Mouse (Mus musculus): ENCODE measurements at regions not wholly inside any gene's neighbourhood (a gene's known extent, or its start where the extent isn't known, plus 50 kb on each side); places are given as distances from the start of the nearest gene placed in this dataset.

- Histone ChIP-seq H3K36me3 (ENCODE audit: insufficient read depth) (no peaks in the 10 kb centered on the region), H3K4me2 (ENCODE audit: low read depth) (no peak overlapping the region), H3K9me3 (ENCODE audit: low read length) (0 out of 2 replicates have a peak, but pooled peaks cover 6% of the 10 kb centered on the region), H3K9ac (no peak overlapping the region), H3K27me3 (ENCODE audit: insufficient read depth, low read length) (no peaks in the 10 kb centered on the region), H3K27ac (ENCODE audit: low read depth, low read length) (no peak overlapping the region), H3K4me3 (ENCODE audit: low read depth, low read length) (no peak overlapping the region), H3K4me1 (ENCODE audit: insufficient read depth) (no peaks in the 10 kb centered on the region)
- DNase-seq (no peak), ATAC-seq (no peak)
- no peak for TF ChIP-seq CTCF (IDR thresholded peaks at IDR 0.05; ENCODE audit: low read depth)
- whole genome bisulfite sequencing: 27% methylated on average over 1 of the region's 1 CpGs
These were observed 471.4 kb upstream of the Lsamp start for GRCm38 (mm10) chr16:39512774-39513173.

GRCm38 (mm10) chr16:39513659-39514058 lies 470.5 kb upstream of the Lsamp start:
- H3K9ac ChIP-seq: no peak overlapping the region
- no peak overlapping the region for H3K4me2 ChIP-seq (ENCODE audit: low read depth)
- H3K36me3 ChIP-seq (ENCODE audit: insufficient read depth): no peaks in the 10 kb centered on the region
- H3K9me3 ChIP-seq (ENCODE audit: low read length): 0 out of 2 replicates have a peak, but pooled peaks cover 6% of the 10 kb centered on the region
- no peak overlapping the region for H3K27ac ChIP-seq (ENCODE audit: low read depth, low read length)
- WGBS: 9% methylated on average over 1 of the region's 1 CpGs
- H3K4me1 ChIP-seq (ENCODE audit: insufficient read depth): no peaks in the 10 kb centered on the region
- DNase-seq: no peak
- TF ChIP-seq CTCF (IDR thresholded peaks at IDR 0.05; ENCODE audit: low read depth): no peak
- ATAC-seq: no peak
- no peak overlapping the region for H3K4me3 ChIP-seq (ENCODE audit: low read depth, low read length)
- no peaks in the 10 kb centered on the region for H3K27me3 ChIP-seq (ENCODE audit: insufficient read depth, low read length)

GRCm38 (mm10) chr16:39531106-39531505 lies 453.1 kb upstream of the Lsamp start:
- H3K9ac ChIP-seq: no peak overlapping the region
- TF ChIP-seq CTCF (IDR thresholded peaks at IDR 0.05; ENCODE audit: low read depth): no peak
- H3K9me3 ChIP-seq (ENCODE audit: low read length): no peaks in the 10 kb centered on the region
- H3K36me3 ChIP-seq (ENCODE audit: insufficient read depth): no peaks in the 10 kb centered on the region
- DNase-seq (peak; percentile 14), ATAC-seq (no peak; the same call in 1 of the 2 replicates)
- 27% methylated on average over 3 of the region's 3 CpGs for WGBS
- H3K4me3 ChIP-seq (ENCODE audit: low read depth, low read length): no peak overlapping the region
- no peaks in the 10 kb centered on the region for H3K27me3 ChIP-seq (ENCODE audit: insufficient read depth, low read length)
- H3K4me1 ChIP-seq (ENCODE audit: insufficient read depth): no peaks in the 10 kb centered on the region
- H3K27ac ChIP-seq (ENCODE audit: low read depth, low read length): no peak overlapping the region
- H3K4me2 ChIP-seq (ENCODE audit: low read depth): no peak overlapping the region

- Histone ChIP-seq H3K9ac (no peak overlapping the region), H3K36me3 (ENCODE audit: insufficient read depth) (no peaks in the 10 kb centered on the region), H3K27me3 (ENCODE audit: insufficient read depth, low read length) (no peaks in the 10 kb centered on the region), H3K4me3 (ENCODE audit: low read depth, low read length) (no peak overlapping the region), H3K27ac (ENCODE audit: low read depth, low read length) (no peak overlapping the region), H3K4me1 (ENCODE audit: insufficient read depth) (no peaks in the 10 kb centered on the region), H3K9me3 (ENCODE audit: low read length) (no peaks in the 10 kb centered on the region), H3K4me2 (ENCODE audit: low read depth) (no peak overlapping the region)
- DNase-seq (no peak), ATAC-seq (no peak)
- WGBS: 68% methylated on average over 3 of the region's 3 CpGs
- TF ChIP-seq CTCF (IDR thresholded peaks at IDR 0.05; ENCODE audit: low read depth): no peak
These were observed 451.4 kb upstream of the Lsamp start for GRCm38 (mm10) chr16:39532770-39533169.

- Histone ChIP-seq H3K4me3 (ENCODE audit: low read depth, low read length) (no peak overlapping the region), H3K4me2 (ENCODE audit: low read depth) (no peak overlapping the region), H3K36me3 (ENCODE audit: insufficient read depth) (no peaks in the 10 kb centered on the region), H3K9ac (no peak overlapping the region), H3K4me1 (ENCODE audit: insufficient read depth) (no peaks in the 10 kb centered on the region), H3K9me3 (ENCODE audit: low read length) (no peaks in the 10 kb centered on the region), H3K27ac (ENCODE audit: low read depth, low read length) (no peak overlapping the region), H3K27me3 (ENCODE audit: insufficient read depth, low read length) (no peaks in the 10 kb centered on the region)
- no peak for DNase-seq
- no peak for ATAC-seq
- no peak for TF ChIP-seq CTCF (IDR thresholded peaks at IDR 0.05; ENCODE audit: low read depth)
- 90% methylated on average over 6 of the region's 6 CpGs for WGBS
These were observed 450.8 kb upstream of the Lsamp start for GRCm38 (mm10) chr16:39533351-39533750.

GRCm38 (mm10) chr16:39553316-39553715 lies 430.8 kb upstream of the Lsamp start:
- TF ChIP-seq CTCF (IDR thresholded peaks at IDR 0.05; ENCODE audit: low read depth): no peak
- no peak overlapping the region for H3K4me2 ChIP-seq (ENCODE audit: low read depth)
- no peak for ATAC-seq

GRCm38 (mm10) chr16:39576620-39577019 lies 407.5 kb upstream of the Lsamp start:
- no peak for TF ChIP-seq CTCF (IDR thresholded peaks at IDR 0.05; ENCODE audit: low read depth)
- DNase-seq: no peak
- no peak overlapping the region for H3K9ac ChIP-seq
- H3K27ac ChIP-seq (ENCODE audit: low read depth, low read length): no peak overlapping the region
- H3K36me3 ChIP-seq (ENCODE audit: insufficient read depth): no peaks in the 10 kb centered on the region
- no peak for ATAC-seq
- H3K4me3 ChIP-seq (ENCODE audit: low read depth, low read length): no peak overlapping the region
- H3K27me3 ChIP-seq (ENCODE audit: insufficient read depth, low read length): no peaks in the 10 kb centered on the region
- no peaks in the 10 kb centered on the region for H3K4me1 ChIP-seq (ENCODE audit: insufficient read depth)
- WGBS: 20% methylated on average over 6 of the region's 6 CpGs
- H3K4me2 ChIP-seq (ENCODE audit: low read depth): no peak overlapping the region
- no peaks in the 10 kb centered on the region for H3K9me3 ChIP-seq (ENCODE audit: low read length)

More at GRCm38 (mm10) chr16:39553316-39553715, 430.8 kb upstream of the Lsamp start:
- H3K27ac ChIP-seq (ENCODE audit: low read depth, low read length): no peak overlapping the region
- H3K9me3 ChIP-seq (ENCODE audit: low read length): no peaks in the 10 kb centered on the region
- H3K36me3 ChIP-seq (ENCODE audit: insufficient read depth): no peaks in the 10 kb centered on the region
- no peak overlapping the region for H3K4me3 ChIP-seq (ENCODE audit: low read depth, low read length)
- DNase-seq: no peak
- H3K27me3 ChIP-seq (ENCODE audit: insufficient read depth, low read length): no peaks in the 10 kb centered on the region
- no peaks in the 10 kb centered on the region for H3K4me1 ChIP-seq (ENCODE audit: insufficient read depth)
- no peak overlapping the region for H3K9ac ChIP-seq
- 93% methylated on average over 2 of the region's 2 CpGs for WGBS

- 69% methylated on average over 1 of the region's 1 CpGs for WGBS
- H3K27ac ChIP-seq (ENCODE audit: low read depth, low read length): no peak overlapping the region
- no peak for TF ChIP-seq CTCF (IDR thresholded peaks at IDR 0.05; ENCODE audit: low read depth)
- DNase-seq (no peak), ATAC-seq (no peak)
- no peak overlapping the region for H3K9ac ChIP-seq
- H3K4me2 ChIP-seq (ENCODE audit: low read depth): no peak overlapping the region
- H3K4me3 ChIP-seq (ENCODE audit: low read depth, low read length): no peak overlapping the region
- no peaks in the 10 kb centered on the region for H3K4me1 ChIP-seq (ENCODE audit: insufficient read depth)
- no peaks in the 10 kb centered on the region for H3K27me3 ChIP-seq (ENCODE audit: insufficient read depth, low read length)
- no peaks in the 10 kb centered on the region for H3K36me3 ChIP-seq (ENCODE audit: insufficient read depth)
- no peaks in the 10 kb centered on the region for H3K9me3 ChIP-seq (ENCODE audit: low read length)
These were observed 404.5 kb upstream of the Lsamp start for GRCm38 (mm10) chr16:39579621-39580020.

All from forebrain, postnatal 0 days (tissue).